Mouse (Mus musculus) embryo, embryonic 10.5 days (tissue): ENCODE measurements at regions not wholly inside any gene's neighbourhood (a gene's known extent, or its start where the extent isn't known, plus 50 kb on each side); places are given as distances from the start of the nearest gene placed in this dataset.

ENCODE experiments used
- DNase-seq: peaks from one replicate; pipeline ENCODE4 v3.0.0-alpha.2; 2015; ENCODE audit warnings: low spot score

DNA sequence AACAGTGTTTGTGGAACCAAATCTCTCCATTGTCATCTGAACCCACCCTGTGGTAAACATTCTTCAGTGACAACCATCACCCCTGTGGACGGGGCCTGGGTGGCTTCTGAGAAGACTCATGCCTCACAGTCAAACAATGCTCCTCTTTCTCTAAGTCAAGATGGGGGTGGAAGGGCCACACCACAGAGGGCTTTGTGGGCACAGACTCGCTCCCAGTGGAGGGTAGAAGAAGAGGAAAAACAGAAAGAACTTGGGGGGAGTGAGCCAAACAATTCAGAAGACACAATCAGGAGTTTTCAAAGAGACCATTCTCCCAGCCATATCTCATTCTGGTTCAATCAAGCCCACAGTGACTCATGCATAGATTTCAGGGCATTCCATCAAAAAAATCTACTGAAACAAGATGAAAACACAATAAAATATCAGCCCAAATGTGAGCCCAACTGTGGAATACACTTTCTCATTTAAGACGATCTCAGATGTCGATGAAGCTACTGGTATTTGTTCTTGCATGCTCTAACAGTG lies 339.7 kb downstream of the Setd4 start:
- DNase-seq = no peak

DNA sequence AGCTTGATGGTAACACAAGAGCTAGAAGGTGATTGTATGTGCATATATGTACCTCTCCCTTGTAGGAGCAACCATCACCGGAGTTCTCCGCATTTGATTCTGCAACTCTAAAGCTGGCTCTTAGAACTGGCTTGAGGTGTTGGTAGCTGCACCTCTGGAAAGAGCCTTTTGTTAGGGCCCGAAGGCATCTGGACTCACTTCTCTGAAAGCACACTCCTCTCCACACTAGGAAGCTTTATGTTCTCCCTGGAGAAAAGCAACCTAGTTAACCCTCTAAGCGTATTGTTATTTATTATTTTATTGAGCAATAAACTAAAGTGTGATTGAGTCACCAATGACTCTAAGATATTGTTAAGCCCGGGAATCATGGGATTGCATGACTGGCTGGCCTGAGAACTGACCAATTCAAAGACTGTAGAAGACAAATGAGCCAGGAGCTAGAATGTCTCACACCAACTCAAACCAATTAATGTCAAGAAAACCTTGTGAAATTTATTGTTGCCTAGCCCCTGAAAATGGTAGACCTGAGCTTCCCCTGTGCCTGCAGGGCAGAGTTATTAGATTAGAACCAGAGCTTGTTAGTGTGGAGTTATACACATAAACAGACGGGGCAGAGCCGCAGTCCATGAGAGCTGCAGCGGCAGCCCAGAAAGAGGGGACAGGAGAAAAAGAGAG lies 340.6 kb downstream of the Setd4 start:
- DNase-seq = peak; percentile 24

DNA sequence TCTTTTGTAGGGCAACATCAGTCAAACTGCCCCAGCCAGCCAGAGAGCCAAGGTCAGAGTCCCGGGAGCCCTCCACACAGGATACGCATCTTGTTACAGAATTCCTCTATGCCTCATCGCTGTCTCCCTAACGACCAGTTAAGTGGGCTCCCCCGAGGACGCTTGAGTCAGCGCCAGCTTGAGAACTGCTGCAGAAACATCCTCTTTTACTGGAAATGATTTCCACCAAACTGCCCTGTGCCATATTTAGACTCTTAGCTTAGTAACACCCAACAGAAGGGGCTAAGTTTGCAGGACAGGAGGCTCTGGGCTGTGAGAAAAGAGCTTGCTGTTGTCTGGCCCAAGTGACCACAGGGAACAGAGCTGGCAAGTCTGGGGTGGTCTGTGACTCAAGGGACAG lies 357.0 kb downstream of the Setd4 start:
- DNase-seq = peak; percentile 75

DNA sequence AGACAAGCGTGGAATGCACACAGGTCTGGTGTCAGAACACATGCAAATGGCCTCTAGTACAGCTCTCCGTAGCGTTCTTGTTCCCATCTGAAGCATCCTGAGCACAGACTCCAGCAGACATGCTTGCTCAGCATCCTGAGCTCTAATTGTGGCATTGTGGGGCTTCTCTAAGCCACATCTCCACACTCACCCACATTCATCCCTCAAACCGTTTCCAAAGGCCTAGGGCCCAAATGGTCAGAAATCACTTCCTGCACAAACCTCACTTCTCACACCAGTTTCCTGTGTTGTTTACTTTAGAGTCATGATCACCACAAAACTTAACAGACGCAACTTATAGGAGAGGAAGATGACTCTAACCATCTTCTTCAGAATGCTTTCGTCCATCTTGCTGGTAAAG lies 358.1 kb downstream of the Setd4 start:
- no peak for DNase-seq

DNA sequence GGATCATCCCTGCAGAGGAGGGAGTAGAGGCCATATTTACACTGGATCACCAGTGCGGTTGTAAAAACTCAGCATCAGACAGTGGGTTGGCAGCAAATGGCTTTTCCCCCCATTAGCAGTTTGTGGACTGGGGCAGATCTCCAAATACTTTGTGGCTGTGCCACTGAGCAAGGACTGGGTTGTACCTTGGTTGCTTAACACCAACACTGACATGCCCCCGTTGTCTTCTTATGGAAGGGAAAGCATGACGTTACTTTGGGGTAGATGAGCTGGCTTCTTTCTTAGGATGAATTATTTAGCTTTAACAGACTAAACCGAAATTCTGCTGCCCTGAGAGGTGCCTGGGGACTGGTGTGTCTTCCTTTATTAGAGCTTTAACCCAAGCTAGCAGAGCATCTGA lies 365.0 kb downstream of the Setd4 start:
- no peak for DNase-seq

DNA sequence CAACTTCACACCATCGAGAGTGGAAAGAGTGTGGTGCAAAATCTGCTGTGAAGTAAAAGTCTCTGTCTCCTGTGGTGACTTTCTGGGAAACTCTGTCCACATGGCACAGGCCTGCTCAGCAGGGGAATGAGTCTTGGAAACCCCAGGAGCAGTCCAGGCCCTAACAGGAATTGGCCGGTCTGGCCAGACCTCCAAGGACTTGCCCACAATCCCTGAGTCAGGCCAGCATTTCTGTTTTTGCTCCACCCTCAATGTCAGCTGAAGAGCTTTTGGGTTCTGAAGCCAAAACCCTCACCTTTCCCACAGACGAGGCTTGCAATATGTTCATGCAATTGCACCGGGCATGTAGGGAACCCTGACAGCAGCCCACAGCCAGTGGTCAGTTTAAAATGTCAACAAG lies 365.5 kb downstream of the Setd4 start:
- no peak for DNase-seq

DNA sequence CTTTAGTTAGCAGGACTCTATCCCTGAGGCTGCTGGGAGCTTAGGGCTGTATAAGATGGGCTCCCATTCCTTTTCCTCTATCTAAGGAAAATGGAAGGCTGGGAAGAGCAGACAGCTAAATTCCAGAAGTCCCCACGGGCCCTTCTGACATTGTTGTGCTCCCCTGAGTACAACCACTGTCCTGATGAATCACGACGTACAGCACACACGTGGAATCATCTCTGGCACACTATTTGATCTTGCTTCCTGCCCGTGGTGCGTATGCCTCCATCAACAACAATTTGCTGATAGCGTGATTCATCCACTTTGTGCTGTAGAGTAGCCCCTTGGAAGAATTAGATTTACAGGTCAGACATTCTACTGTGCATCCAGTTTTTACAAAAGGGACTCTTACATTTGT lies 378.2 kb downstream of the Setd4 start:
- DNase-seq = no peak

DNA sequence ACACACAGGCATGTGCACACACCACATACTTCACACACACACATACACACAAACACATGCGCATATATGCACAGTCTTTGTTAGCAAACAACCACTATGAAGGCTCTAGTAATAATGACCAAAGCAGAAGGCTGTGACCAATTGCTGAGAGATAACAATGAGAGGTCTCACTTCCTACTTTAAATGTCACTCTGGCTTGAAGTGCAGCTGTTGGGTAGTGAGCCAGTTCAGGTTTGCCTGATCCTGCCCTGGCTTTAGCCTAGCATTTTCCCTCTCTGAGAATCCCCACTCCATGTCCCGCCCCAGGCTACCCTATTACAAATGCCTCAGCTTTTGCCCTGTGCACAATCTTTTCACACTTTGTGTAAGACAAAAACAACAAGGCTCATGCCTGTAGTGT lies 378.7 kb downstream of the Setd4 start:
- no peak for DNase-seq

DNA sequence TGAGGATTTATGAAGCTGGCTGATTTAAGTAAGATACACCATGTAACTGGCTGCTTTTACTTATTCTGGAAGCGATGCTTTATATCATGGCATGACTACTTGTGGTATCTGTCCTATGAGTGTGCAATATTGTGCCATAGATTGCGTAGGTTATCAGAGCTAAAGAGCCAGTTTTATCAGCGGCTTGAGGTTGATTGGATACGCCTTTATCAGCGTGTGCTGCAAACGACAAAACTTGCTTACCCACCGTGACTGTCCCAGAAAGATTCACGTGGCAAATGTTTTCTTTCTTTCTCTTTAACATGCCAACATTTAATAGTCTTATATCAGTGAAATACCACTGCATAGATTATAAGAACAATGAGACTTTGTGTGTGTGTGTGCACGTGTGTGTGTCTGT lies 384.1 kb downstream of the Setd4 start:
- DNase-seq = no peak

DNA sequence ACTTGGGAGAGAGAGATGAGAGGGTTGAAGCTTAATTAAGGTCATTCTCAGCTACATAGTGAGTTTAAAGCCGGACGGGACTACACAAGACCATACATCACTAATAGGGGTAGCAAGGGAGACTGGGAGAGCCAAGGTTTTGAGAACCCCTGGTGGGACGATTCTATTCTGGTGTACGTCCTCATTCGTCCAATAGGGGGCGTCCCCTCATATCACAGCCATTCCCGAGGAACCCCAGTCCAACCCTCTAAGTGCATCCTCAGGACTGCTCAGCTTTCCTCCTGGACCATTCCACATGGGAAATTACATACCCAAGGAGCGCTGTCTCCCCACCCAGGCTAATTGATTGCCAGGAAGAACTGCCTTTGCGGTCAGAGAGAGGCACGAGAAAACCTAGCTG lies 385.5 kb downstream of the Setd4 start:
- peak; percentile 28 for DNase-seq

DNA sequence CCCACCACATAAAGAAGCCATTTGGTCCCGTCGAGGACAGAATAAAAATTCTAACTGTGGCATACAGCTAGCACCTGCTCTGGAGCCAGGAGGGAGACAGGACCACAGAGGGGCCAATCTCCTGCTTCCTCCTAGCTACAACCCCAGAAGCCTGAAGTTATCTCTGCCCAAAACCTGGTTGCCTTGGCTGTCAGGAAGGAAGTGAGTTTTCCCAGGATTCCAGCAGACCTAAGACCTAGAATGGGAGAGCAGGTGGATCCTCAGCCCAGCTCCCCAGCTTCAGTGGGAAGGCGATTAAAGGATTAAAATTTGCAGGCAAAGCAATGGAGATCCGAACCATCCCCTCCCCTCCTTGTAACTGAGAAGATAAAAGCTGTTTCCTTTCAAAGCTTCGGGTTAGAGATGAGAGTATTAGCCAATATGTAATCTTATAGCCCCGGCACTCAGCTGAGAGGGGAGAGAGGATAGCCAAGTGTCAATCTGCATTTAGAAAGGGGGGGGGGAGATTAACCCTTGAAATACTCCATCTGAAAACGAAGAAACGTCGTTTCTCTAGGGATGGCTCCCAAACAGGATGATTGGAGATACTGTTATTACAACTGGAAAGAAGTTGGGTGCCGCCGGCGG lies 386.1 kb downstream of the Setd4 start:
- no peak for DNase-seq

DNA sequence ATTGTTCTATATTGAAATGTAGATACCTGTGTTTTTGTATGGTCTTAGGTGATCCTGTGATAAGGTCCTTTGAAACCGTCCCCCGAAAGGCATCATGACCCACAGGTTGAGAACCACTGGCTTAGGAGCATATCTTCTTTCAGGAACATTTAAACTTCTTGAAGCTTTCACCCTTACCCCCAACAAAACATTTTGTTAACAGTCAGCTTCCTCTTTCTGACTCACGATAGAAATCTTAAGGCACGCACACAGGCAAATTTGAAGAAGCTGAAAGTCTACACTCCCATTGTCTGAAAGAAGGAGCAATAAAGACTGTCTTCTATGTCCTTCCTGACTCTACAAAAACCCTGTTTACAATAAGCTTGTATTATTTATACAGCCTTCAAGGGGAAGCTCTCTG lies 388.2 kb downstream of the Setd4 start:
- no peak for DNase-seq

DNA sequence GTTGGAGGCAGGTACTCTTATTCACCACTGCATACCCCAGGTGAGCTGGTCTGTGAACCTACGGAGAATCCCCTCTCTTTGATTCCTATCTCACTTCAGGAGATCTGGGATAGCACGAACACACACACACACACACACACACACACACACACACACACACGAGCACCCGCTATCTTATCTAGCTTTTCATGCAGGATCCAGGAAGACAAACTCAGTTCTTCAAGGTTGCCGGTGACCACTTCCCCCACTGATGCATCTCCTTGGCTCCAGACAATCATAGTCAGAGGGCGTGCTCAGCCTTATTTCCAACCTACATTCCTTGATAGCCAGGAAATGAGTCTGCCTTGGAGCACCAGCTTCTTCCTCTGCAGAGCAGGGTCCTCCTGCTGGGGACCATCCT lies 387.7 kb upstream of the Runx1 start:
- DNase-seq = no peak

DNA sequence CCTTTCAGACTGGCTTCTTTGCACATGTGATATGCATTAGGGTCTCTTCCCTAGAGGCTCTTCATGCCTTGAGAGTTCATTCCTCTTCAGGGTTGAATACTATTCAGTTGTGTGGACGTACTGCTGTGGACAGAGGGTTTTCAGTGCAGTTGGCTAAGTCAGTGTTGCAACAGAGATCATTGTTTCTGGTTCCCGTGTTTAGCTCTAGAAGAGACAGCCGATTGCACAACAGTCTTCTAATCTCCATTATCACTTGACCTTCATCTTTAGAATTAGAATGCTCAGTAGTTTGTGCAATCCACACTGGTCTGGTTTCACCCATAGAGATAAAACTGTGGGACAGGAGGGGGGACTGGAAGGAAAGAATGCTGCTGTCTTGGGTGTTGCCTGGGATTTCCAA lies 381.7 kb upstream of the Runx1 start:
- no peak for DNase-seq

DNA sequence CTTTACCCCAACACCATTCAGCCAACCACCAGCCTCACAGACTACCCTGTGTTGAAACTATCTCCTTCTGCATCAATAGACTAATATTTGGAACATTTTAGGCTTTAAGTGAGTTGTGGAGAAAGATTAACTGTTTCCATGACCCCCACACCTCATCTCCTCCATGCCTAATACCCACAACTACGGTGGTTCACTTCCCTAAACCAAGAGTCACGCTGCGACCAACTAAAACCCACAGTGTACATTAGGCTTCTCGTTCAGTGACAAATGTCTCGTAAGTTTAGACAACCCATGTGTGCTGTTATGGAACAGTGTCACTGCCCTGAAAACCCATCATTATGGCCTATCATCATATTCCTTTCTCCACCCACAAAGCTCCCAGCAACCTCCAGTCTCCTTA lies 381.3 kb upstream of the Runx1 start:
- no peak for DNase-seq

DNA sequence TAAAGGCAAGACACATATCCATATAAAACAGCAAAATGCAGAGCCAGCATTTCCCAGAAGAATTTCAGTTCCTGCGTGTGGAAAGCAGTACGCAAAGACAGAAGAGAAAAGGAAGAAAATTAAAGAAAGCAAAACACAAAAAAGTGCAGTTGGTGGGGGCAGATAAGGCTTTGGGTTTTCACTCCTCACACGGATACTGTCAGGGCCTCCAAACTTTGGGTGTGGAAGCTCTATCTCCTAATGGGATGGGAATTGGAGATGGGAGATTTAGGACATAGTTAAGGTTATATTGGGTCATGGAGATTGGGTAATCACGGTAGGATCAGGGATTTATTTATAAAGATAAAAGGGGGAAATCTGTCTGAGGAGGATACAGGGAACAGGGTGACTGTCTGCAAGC lies 380.4 kb upstream of the Runx1 start:
- no peak for DNase-seq

DNA sequence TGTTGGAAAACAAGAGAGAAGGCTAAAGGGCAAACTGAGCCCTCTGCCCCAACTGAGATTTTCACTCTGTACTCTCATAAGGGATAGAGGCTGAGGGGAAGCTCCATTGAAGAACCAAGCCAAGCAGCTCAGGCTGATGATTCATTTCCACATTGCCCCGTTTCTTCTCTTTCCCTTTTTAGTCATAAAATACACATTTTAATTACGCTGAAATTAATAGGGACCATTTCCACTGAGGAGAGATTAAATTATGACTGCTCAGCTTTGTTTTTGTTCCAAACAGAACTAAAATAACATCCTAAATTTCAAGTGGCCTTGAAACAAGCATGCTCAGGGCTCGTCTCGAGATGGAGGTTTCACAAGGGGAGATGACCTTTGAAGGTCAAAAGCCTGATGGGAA lies 378.7 kb upstream of the Runx1 start:
- DNase-seq = no peak

DNA sequence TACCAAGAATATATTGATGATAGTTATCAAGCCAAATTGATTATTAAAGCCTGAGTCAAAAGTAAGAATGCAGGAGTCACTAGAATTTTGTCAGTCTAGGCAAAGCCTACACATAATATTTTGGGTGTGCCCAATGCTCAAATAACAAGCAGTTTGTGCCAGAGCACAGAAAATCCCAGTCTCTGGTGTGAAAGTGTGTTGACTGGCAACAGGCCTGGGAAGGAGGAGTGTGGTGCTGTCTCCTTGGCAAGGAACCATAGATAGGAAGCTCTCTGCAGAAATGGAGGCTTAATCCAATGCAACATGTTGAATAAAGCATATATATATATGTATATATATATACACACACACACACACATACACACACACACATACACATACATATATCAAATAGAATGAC lies 376.6 kb upstream of the Runx1 start:
- no peak for DNase-seq

DNA sequence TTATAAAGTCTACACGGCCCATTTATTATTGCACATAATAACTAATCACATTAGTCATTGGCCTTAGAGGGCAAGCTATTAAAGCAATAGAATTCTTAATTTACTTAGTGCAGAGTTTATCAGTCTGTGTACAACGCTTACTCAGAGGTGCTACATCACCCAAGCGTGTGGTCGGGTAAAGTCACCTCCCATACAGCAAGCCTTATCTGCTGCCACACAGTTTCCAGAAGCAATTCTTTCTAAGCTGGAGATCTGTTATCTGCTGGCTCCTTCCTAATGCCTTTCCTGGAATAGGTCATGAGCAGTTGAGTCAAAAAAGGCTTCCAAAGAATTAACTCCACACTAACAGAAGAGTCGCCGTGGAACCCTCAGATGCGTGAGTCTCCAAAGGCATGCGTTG lies 371.4 kb upstream of the Runx1 start:
- DNase-seq = no peak

DNA sequence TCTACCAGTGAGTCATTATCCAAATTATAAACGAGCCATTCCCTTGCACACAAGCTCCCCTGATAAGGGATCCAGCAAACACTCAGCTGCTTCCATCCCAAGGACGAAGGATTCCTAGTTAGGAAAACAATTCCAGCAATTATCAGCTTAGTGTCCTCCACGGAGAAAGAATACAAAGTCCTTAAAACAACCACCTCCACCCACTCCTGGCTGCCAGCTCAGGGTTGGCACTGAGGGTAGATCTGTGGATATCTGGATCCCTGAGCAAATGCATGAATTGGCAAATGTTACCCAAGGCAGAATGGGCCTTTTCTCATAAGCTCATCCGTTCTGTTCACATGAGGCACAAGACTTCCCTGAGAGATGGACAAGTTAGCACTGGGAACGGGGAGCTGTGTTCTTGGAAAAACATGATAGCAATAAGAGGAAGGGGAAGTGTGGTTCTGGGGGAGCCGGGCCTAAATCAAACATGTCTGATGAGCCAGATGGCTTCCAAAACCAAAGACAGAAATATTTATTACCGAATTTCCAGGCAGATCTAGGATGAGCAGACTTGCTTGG lies 368.1 kb upstream of the Runx1 start:
- no peak for DNase-seq

DNA sequence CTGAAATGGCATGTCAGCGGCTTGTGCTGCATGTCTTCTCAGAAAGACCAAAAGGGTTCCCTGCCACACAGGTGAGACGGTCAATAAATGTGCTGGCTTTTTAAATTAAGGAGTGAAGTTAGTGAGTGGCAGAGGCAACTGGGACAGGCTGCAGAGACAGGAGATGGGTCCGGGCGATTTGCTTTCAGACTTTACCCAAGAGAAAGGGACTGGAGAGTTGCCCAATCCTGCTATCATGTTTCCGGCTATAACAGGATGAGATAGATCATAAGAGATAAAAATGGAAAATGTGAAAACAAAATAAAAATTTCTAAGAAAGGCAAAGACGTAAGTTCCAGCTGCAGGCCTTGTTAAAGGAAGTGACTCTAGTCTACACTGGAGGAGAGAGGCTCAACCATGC lies 367.3 kb upstream of the Runx1 start:
- no peak for DNase-seq

DNA sequence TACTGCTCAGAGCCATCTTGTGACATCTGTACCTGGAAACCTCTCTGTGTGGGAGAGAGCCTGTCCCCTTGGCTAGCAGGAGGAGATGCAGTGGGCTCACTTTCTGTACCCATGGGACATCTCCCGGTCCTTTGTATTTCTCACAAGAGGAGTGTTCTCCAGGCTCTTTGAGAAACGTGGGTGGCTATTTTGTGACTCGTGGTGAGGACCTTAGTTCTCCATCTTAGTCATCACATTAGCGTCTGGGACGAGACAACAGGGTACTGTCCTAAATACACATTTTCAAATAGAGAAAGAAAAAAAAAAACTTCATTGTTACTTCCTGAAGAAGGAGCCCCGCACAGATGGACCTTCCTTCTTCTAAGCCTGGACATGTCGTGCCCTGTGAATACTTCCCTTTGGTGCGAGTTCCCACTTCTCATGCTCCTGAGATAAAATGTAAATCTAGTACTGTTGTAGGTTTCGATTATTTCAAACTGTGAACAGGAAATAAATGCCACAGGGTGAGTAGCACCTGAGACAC lies 366.8 kb upstream of the Runx1 start:
- DNase-seq = no peak

DNA sequence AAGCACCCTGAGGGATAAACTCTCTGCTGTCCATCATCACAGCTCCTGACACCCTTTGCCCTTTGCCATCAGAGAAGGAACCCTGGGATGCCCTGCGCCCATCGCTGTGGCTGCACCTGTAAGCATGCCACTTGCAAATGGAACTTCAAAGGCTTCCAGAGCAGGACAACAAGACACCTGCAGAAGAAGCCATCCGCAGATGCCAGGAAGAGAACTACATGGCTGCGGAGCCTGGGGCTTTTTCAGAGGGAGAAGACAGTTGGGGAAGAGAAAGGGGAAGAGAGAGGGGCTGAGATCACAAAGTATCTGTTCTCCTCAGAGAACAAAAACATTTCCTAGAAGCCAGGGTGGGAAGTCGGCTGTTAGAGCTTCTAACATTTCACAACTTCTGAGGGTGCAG lies 365.2 kb upstream of the Runx1 start:
- no peak for DNase-seq

DNA sequence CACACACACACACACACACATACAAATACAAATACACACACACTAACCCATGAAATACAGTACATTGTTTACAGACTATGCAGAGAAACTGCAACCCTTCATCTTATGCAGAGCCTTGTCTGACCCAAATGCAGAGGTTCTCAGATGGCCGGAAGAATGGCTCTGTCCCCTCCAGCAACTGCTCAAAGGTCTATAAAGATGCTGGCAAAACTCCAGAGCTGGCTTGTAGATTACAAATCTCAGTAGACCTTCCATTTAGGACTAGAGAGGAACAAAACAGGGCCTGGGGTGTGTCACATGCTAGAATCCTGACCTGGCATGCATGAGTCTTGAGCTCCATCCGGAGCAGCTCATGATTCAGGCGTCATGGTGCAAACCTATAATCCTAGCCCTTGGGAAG lies 364.4 kb upstream of the Runx1 start:
- no peak for DNase-seq
